Mouse (Mus musculus) cerebellum, adult 2 months (tissue): ENCODE measurements around the gene Apopt1.

Experiments
- CTCF ChIP-seq: fragments of 200-500 bp; IDR thresholded peaks from 2 replicates; pipeline ENCODE4 v1.5.1; 2011; ENCODE audit warnings: low read depth, mild to moderate bottlenecking, control low read depth, low read length, moderate library complexity, borderline replicate concordance; ENCODE audit not compliant: insufficient read depth
- POLR2A ChIP-seq: fragments of 200-500 bp; IDR thresholded peaks from 2 replicates; pipeline ENCODE4 v1.6.1; 2011; ENCODE audit warnings: low read length, control low read depth, borderline replicate concordance; ENCODE audit not compliant: insufficient read depth

GRCm38 (mm10) chr12:111691346-111691872, 21.7 kb upstream of the Apopt1 start:
- no peak for TF ChIP-seq CTCF
- no peak for TF ChIP-seq POLR2A
